Mouse (Mus musculus) megakaryocyte-erythroid progenitor cell, adult 5 weeks (primary cell): ENCODE results near the gene Mrgpra2a. TPM values are rescaled to one million over a fixed set of nuclear protein-coding genes. Genes with fewer than 3 reads are reported as not detected.

Source experiments
- polyA plus RNA-seq: library from polyadenylated mRNA; stranded (reverse); fragments of >175 nt; gene quantifications from 2 replicates; pipeline ENCODE4 v1.2.3, GENCODE M21; 2012

Mrgpra2a gene
- 0.16 and 0.22 TPM in 2 replicates for polyA plus RNA-seq

GRCm38 (mm10) chr7:47452015-47452414 lies at the start of gene Mrgpra2a:
Mrgpra2a (minus strand) TSS chr7:47452139.

Other genes with a start within 250 kb of the Mrgpra2a start
- not detected in 2 replicates for gene Mrgpra6, start 247.2 kb downstream of the Mrgpra2a start, polyA plus RNA-seq
- not detected in 2 replicates for gene Mrgpra9, start 199.3 kb downstream of the Mrgpra2a start, polyA plus RNA-seq
- not detected in 2 replicates for gene Mrgpra1, start 97.9 kb downstream of the Mrgpra2a start, polyA plus RNA-seq
- gene Mrgpra2b, start 76.7 kb upstream of the Mrgpra2a start, polyA plus RNA-seq: 1.1 and 2.1 TPM in 2 replicates
- not detected in 2 replicates for gene Mrgpra3, start 149.2 kb upstream of the Mrgpra2a start, polyA plus RNA-seq